Mouse (Mus musculus) lung, postnatal 0 days (tissue): ENCODE data around the gene Acot2.

Experiments
- CTCF ChIP-seq: IDR thresholded peaks from 2 replicates; pipeline ENCODE4 v1.5.1; 2016; ENCODE audit warnings: antibody characterized with exemption, mild to moderate bottlenecking
- EP300 ChIP-seq: IDR thresholded peaks from 2 replicates; pipeline ENCODE4 v1.6.1; 2016; ENCODE audit warnings: antibody characterized with exemption, mild to moderate bottlenecking, control low read depth

DNA sequence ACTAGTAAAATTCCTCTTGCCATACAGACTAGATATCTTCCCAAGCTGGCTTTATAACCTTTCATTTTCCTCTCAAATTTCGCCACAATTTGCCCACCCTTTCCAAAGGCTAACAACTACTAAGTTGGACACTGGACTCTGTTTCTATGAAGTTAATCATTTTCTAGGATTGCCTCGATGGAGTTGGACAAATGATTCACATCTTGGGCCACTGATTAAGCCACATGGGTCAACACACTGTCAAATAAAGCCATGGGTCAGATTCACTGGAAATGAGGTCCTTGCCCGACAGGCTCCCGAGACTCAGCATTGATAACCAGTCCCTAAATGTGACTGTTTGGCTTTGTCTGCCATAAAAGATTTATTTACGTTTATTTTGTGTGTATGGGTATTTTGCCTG, 54.6 kb downstream of the Acot2 start:
- TF ChIP-seq CTCF, result no peak
- no peak for TF ChIP-seq EP300
